Mouse (Mus musculus) hindbrain, embryonic 11.5 days (tissue): Measurements from ENCODE around the gene Gm5724. TPM values are rescaled to one million over a fixed set of nuclear protein-coding genes. Genes with fewer than 3 reads are reported as not detected.

Experiments
- ATAC-seq: fragments of 200-750 bp; cut with Nextera tagmentation; 2 replicates; pipeline ENCODE4 v1.8.0; 2017; ENCODE audit warnings: mild to moderate bottlenecking, moderate TSS enrichment, moderate library complexity; ENCODE audit not compliant: low FRiP score
- DNase-seq: peaks from one replicate; pipeline ENCODE4 v3.0.0-alpha.2; 2015; ENCODE audit warnings: low spot score
- H3K27ac ChIP-seq: fragments of 300-500 bp; sonication (generic); 2 replicates; pipeline ENCODE4 v1.5.1; 2014; ENCODE audit warnings: mild to moderate bottlenecking, low read depth, low read length
- H3K27me3 ChIP-seq: fragments of 300-500 bp; sonication (generic); 2 replicates; pipeline ENCODE4 v1.6.1; 2014; ENCODE audit warnings: mild to moderate bottlenecking, low read length, moderate library complexity, mixed read lengths; ENCODE audit not compliant: control insufficient read depth, insufficient read depth
- H3K36me3 ChIP-seq: fragments of 300-500 bp; sonication (generic); 2 replicates; pipeline ENCODE4 v1.6.1; 2014; ENCODE audit warnings: mild to moderate bottlenecking, low read length, moderate library complexity, mixed read lengths; ENCODE audit not compliant: control insufficient read depth, insufficient read depth
- H3K4me1 ChIP-seq: fragments of 300-500 bp; sonication (generic); replicated peaks from 2 replicates; pipeline ENCODE4 v1.6.1; 2014; ENCODE audit warnings: low read length, mixed read lengths; ENCODE audit not compliant: control insufficient read depth, insufficient read depth
- H3K4me2 ChIP-seq: fragments of 300-500 bp; sonication (generic); replicated peaks from 2 replicates; pipeline ENCODE4 v1.6.1; 2014; ENCODE audit warnings: mild to moderate bottlenecking, low read depth, low read length
- H3K4me3 ChIP-seq: fragments of 300-500 bp; sonication (generic); 2 replicates; pipeline ENCODE4 v1.5.1; 2014; ENCODE audit warnings: low read depth, low read length
- H3K9ac ChIP-seq: fragments of 300-500 bp; sonication (generic); 2 replicates; pipeline ENCODE4 v1.6.1; 2014; ENCODE audit warnings: low read depth, low read length
- H3K9me3 ChIP-seq: fragments of 300-500 bp; sonication (generic); 2 replicates; pipeline ENCODE4 v1.6.1; 2016; ENCODE audit warnings: low read length; ENCODE audit not compliant: control insufficient read depth
- WGBS: fragments of 180-500 bp; shearing (Covaris S2); extraction: QIAGEN DNeasy Blood & Tissue Kit; methylation state at CpG from one replicate; pipeline ENCODE4 v1.1.7; 2014; 5-methylcytosine and 5-hydroxymethylcytosine counted together
- polyA plus RNA-seq: library from polyadenylated mRNA; unstranded; fragments of >200 nt; fragmentation: Nextera tagmentation; extraction: Ambion mirVana; gene quantifications from 2 replicates; pipeline ENCODE4 v1.2.1, GENCODE M21; 2014

Gene Gm5724
- not detected in 2 replicates for polyA plus RNA-seq

- Histone ChIP-seq H3K4me3 (no peak within 1 kb of the TSS), H3K27ac (no peak within 1 kb of the TSS), H3K4me2 (no peak within 1 kb of the TSS), H3K27me3 (no peaks in the 10 kb centered on the region), H3K4me1 (no peaks in the 10 kb centered on the region), H3K9me3 (no peaks in the 10 kb centered on the region), H3K9ac (no peak within 1 kb of the TSS), H3K36me3 (no peaks in the 10 kb centered on the region)
- no peak for DNase-seq
- ATAC-seq, result no peak
- 81% methylated on average over 3 of the region's 3 CpGs for WGBS
Observed at GRCm38 (mm10) chr6:141773710-141774109, at the start of gene Gm5724. Gene Gm5724 (minus strand): TSS chr6:141773810.

DNA sequence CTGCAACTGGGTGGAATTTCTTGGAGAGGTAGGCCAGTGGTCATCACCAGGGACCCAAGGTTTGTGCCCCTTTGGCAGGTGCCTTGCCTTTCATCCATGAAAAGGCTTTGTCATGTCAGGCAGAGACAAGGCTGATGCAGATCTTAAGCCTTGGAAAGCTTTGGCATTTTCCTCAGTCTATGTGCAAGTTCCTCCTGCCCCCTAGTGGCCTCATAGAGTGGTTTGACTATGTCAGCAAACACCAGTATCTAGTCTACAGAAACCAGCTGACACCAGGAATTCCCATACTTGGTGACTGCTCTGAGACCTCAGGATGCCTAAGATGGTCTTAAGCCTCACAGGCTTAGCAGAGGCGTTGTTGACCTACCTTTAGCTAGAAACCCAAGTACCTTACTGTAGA, 24.2 kb upstream of the Gm5724 start:
- peak; percentile 79 for ATAC-seq
- H3K36me3 ChIP-seq, result no peaks in the 10 kb centered on the region
- no peak overlapping the region for H3K4me2 ChIP-seq
- H3K9ac ChIP-seq, result no peak overlapping the region
- whole genome bisulfite sequencing, result 17% methylated on average over 1 of the region's 1 CpGs
- no peaks in the 10 kb centered on the region for H3K9me3 ChIP-seq
- H3K4me1 ChIP-seq, result no peaks in the 10 kb centered on the region
- H3K4me3 ChIP-seq, result no peak overlapping the region
- no peaks in the 10 kb centered on the region for H3K27me3 ChIP-seq
- peak; percentile 64 for DNase-seq
- no peak overlapping the region for H3K27ac ChIP-seq

DNA sequence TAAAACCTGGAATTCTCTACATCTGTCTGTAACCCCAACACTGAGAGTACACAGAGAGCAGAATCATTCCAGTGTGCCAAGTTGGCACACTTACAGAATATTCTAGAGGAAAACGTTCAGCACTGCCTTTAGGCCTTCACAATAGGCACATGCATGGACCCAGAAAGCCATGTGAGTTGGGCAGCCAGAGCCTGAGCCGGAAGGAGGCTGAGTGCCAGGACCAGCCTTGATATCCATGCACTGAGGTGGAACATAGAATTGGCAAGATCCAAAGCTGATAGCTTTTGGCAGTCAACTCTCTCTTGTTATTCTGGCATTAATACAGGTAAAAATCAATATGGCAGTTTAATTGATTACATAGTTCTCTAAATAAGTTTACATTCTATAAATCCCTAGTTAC, 866 bp upstream of the Gm5724 start:
- 91% methylated on average over 2 of the region's 2 CpGs for WGBS
- Histone ChIP-seq H3K4me3 (no peak overlapping the region), H3K9ac (no peak overlapping the region), H3K4me2 (no peak overlapping the region), H3K9me3 (no peaks in the 10 kb centered on the region), H3K36me3 (no peaks in the 10 kb centered on the region), H3K4me1 (no peaks in the 10 kb centered on the region), H3K27me3 (no peaks in the 10 kb centered on the region), H3K27ac (no peak overlapping the region)
- ATAC-seq, result no peak
- no peak for DNase-seq

DNA sequence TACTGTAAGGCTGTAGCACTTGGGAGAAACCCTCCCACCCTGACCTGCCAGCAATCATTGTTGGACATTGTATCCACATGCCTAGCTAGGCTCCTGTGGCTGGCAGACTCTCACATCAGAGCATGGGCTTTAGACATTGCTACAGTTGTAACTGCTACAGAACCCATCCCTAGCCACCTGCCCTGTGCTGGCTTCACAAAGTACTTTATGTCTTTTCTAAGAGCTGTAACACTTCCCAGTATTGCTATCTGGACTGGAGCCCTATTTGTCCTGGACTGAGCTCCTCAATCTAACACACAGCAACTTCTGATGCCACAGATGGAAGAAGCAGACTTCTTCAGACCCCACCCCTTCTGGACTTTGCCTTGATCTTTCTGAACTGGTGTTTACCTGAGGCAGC, 82.4 kb downstream of the Gm5724 start:
- H3K9ac ChIP-seq, result no peak overlapping the region
- H3K4me1 ChIP-seq, result no peaks in the 10 kb centered on the region
- DNase-seq (no peak), ATAC-seq (no peak)
- H3K4me2 ChIP-seq, result no peak overlapping the region
- H3K27me3 ChIP-seq, result no peaks in the 10 kb centered on the region
- no peaks in the 10 kb centered on the region for H3K36me3 ChIP-seq
- H3K9me3 ChIP-seq, result no peaks in the 10 kb centered on the region
- no peak overlapping the region for H3K4me3 ChIP-seq
- H3K27ac ChIP-seq, result no peak overlapping the region

GRCm38 (mm10) chr6:141687008-141687407, 86.6 kb downstream of the Gm5724 start:
- ATAC-seq (no peak), DNase-seq (no peak)
- Histone ChIP-seq H3K36me3 (no peaks in the 10 kb centered on the region), H3K4me1 (no peaks in the 10 kb centered on the region), H3K4me3 (no peak overlapping the region), H3K27me3 (no peaks in the 10 kb centered on the region), H3K27ac (no peak overlapping the region), H3K4me2 (no peak overlapping the region), H3K9me3 (no peaks in the 10 kb centered on the region), H3K9ac (no peak overlapping the region)
- WGBS, result 65% methylated on average over 4 of the region's 4 CpGs

Other genes starting within 250 kb of the Gm5724 start
- 3.6 and 4.7 TPM in 2 replicates for gene Slco1c1, start 249.4 kb downstream of the Gm5724 start, polyA plus RNA-seq
- gene Slco1b2, start 144.3 kb downstream of the Gm5724 start, polyA plus RNA-seq, result not detected in 2 replicates
- gene Slco1a4, start 82.4 kb upstream of the Gm5724 start, polyA plus RNA-seq, result not detected in 2 replicates
- not detected in 2 replicates for gene Slco1a1, start 173.2 kb upstream of the Gm5724 start, polyA plus RNA-seq
- gene Gm6614, start 237.6 kb upstream of the Gm5724 start, polyA plus RNA-seq, result not detected in 2 replicates